Mouse (Mus musculus) forebrain, embryonic 10.5 days (tissue): ENCODE results near the gene Atxn10. TPM values are rescaled to one million over a fixed set of nuclear protein-coding genes. Genes with fewer than 3 reads are reported as not detected.
"Not testable (repeated sequence)": the region's sequence is repeated elsewhere in the genome, so short reads cannot be mapped to it uniquely, and the experiment has no call there.

ENCODE experiments used
- DNase-seq: peaks from one replicate; pipeline ENCODE4 v3.0.0-alpha.2; 2017; ENCODE audit warnings: low spot score; ENCODE audit errors: extremely low spot score
- H3K27ac ChIP-seq: fragments of 300-500 bp; sonication (generic); 2 replicates; pipeline ENCODE4 v1.5.1; 2016; ENCODE audit warnings: mild to moderate bottlenecking
- H3K27me3 ChIP-seq: fragments of 300-500 bp; sonication (generic); 2 replicates; pipeline ENCODE4 v1.6.1; 2016; ENCODE audit warnings: mild to moderate bottlenecking; ENCODE audit not compliant: poor library complexity, severe bottlenecking
- H3K36me3 ChIP-seq: fragments of 300-500 bp; sonication (generic); replicated peaks from 2 replicates; pipeline ENCODE4 v1.6.1; 2016; ENCODE audit warnings: mild to moderate bottlenecking, moderate library complexity
- H3K4me1 ChIP-seq: fragments of 300-500 bp; sonication (generic); 2 replicates; pipeline ENCODE4 v1.6.1; 2016
- H3K4me3 ChIP-seq: fragments of 300-500 bp; sonication (generic); 2 replicates; pipeline ENCODE4 v1.5.1; 2016; ENCODE audit warnings: mild to moderate bottlenecking, moderate library complexity
- H3K9me3 ChIP-seq: fragments of 300-500 bp; sonication (generic); 2 replicates; pipeline ENCODE4 v1.6.1; 2016; ENCODE audit warnings: mild to moderate bottlenecking, moderate library complexity
- WGBS: fragments of 180-500 bp; shearing (Covaris S2); methylation state at CpG from one replicate; pipeline ENCODE4 v1.1.7; 2016; 5-methylcytosine and 5-hydroxymethylcytosine counted together
- polyA plus RNA-seq: library from polyadenylated mRNA; unstranded; fragments of >200 nt; fragmentation: Nextera tagmentation; extraction: Ambion mirVana; gene quantifications from 2 replicates; pipeline ENCODE4 v1.2.1, GENCODE M21; 2016

Atxn10 gene
- polyA plus RNA-seq, 1 experiment from 2014 or later, result 358 TPM

DNA sequence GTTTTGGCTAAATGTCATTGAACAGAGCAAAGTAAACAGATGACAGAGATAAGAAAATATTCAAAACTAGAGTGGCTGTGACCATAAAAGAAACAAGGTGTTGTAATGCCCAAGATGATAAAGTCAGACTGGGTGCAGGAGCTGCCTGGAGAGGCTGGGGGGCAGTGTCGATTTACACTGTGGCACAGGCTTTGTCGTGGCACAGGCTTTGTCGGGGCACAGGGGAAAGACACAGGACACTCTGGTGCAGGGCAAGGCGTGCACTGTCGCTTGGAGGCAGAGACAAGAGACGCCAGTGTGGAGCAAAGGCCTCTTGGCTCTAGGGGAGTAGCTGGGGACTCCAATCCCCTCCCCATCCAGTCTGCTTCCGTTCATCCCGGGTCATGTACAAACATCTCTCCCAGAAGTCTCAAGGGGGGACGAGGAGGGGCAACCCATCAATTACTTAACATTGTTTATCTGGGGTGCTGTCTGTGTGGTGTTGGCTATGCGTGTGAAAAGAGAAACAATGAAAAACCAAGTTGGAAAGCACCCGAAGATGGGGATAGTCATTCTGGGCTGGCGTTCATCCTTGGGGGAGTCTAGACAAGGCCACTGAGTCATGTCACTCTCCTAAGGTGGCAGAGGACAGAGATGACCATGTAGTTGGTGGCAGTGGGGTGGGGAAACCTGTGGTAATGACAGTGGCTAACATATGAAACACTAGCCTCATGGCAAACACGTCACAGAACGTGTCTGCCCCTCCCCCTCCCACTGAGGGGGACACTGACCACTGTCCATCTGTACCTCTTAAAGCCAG lies 19.5 kb upstream of the Atxn10 start:
- Histone ChIP-seq H3K4me3 (no peak overlapping the region), H3K4me1 (peaks cover 40% of the 10 kb centered on the region), H3K27ac (peak overlapping the region; percentile 68), H3K9me3 (no peaks in the 10 kb centered on the region), H3K36me3 (no peaks in the 10 kb centered on the region), H3K27me3 (peaks cover 64% of the 10 kb centered on the region)
- WGBS, result 64% methylated on average over 14 of the region's 14 CpGs
- DNase-seq, result no peak

DNA sequence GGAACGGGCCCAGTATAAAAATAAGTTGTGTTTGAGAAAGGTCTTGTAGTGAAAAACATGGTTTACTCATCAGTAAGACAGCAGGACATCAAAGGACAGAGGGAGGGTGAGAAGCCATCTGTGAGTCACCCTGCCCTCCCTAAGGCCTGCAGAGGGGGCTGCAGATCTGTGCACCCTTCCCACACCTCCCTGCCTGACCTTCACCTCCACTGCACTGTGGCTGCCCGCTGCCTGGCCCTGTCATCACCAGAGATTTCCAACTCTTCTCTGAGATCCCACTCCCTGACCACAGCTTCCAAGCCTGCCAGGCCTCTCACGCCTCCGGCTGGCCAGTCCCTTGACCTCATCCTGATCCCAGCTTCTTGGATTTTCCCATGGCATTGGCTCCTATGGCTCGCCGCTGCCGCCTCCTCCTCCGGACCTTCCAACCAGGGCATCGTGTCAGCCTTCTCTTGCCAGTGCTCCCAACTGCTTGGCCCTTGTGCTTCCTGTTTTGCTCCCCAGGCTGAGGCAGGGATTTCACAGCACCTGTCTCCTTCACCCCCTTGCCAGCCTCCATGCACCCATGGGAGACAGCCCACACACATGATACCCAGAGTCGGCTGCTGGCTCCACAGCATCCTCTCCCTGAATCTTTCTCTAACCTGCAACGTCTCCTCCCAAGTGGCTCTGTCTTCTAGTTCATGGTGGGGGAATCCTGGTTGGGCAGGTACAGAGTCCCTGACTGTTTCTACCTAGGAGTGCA lies 15.9 kb upstream of the Atxn10 start:
- peak overlapping the region; percentile 40; the same call in 1 of the 2 replicates for H3K27ac ChIP-seq
- WGBS, result 80% methylated on average over 11 of the region's 11 CpGs
- no peaks in the 10 kb centered on the region for H3K36me3 ChIP-seq
- peaks cover 26% of the 10 kb centered on the region for H3K4me1 ChIP-seq
- peaks cover 39% of the 10 kb centered on the region for H3K27me3 ChIP-seq
- H3K4me3 ChIP-seq, result no peak overlapping the region
- no peak for DNase-seq
- no peaks in the 10 kb centered on the region for H3K9me3 ChIP-seq

DNA sequence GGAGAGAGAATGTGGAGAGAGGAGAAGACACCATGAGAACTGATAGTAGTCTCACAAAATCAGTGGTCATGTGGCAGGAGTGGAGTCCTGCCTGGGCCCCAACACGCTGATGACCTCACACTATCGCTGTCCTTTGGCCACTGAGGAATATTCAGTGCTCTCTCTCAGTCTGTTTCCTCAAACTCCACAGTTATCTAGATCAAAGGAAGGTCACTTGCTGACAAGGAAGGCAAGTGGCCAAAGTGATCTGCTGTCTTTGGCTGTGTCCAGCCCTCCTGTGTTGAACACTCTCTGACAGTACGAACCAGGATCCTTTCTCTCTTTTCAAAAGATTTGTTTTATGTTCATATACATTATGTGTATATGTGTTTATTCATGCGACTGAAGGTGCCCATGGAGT lies 12.8 kb upstream of the Atxn10 start:
- peaks cover 9% of the 10 kb centered on the region; the same call in 1 of the 2 replicates for H3K4me1 ChIP-seq
- H3K27me3 ChIP-seq, result peaks cover 11% of the 10 kb centered on the region
- DNase-seq, result no peak
- no peak overlapping the region for H3K27ac ChIP-seq
- WGBS, result 94% methylated on average over 4 of the region's 4 CpGs
- H3K4me3 ChIP-seq, result no peak overlapping the region
- no peaks in the 10 kb centered on the region for H3K36me3 ChIP-seq
- no peaks in the 10 kb centered on the region for H3K9me3 ChIP-seq

DNA sequence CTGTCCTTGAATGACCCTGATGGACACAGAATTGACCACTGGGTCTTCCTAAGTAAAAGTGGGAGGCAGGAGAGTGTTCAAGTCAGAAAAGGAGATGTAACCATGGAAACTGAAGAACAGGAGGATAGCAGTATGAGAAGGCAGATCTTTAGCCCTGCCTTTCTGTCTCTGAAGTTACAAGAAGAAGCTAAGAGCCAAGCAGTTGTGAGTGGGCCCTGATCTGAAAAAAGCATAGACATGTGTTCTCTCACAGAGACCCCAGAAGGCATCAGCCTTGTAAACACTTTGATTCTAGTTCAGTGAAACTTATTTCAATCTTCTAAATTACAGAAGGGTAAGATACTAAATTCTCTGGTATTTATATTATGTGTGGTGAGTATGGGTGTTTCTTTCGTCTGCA lies 11.6 kb upstream of the Atxn10 start:
- H3K4me1 ChIP-seq, result peaks cover 9% of the 10 kb centered on the region; the same call in 1 of the 2 replicates
- 93% methylated on average over 1 of the region's 1 CpGs for WGBS
- DNase-seq, result no peak

DNA sequence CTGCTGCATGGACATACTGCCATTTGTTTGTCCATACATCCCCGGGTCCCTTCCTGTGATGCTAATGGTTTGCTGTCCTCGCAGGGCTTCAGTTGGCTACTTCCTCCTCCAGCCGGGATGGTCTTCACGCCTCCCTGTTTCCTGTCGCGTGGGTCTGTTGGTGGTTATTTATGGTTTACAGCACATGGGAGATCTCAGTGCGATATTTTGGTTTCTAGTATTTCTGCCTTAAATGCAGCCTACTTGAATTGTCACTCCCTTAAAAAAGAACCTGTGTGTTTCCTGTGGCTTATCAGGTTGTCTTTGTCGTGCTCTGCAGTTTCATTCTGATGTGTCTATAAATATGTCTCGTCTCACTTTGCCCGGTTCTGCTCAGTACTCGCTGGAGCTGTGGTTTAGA lies 8.2 kb upstream of the Atxn10 start:
- Histone ChIP-seq H3K4me3 (no peak overlapping the region), H3K4me1 (peaks cover 3% of the 10 kb centered on the region; the same call in 1 of the 2 replicates), H3K36me3 (no peaks in the 10 kb centered on the region), H3K27me3 (no peaks in the 10 kb centered on the region), H3K27ac (no peak overlapping the region), H3K9me3 (no peaks in the 10 kb centered on the region)
- WGBS, result 76% methylated on average over 11 of the region's 11 CpGs
- DNase-seq, result no peak

More for the DNA sequence above, 11.6 kb upstream of the Atxn10 start:
- Histone ChIP-seq H3K9me3 (no peaks in the 10 kb centered on the region), H3K27ac (no peak overlapping the region), H3K36me3 (no peaks in the 10 kb centered on the region), H3K27me3 (peaks cover 10% of the 10 kb centered on the region), H3K4me3 (no peak overlapping the region)

DNA sequence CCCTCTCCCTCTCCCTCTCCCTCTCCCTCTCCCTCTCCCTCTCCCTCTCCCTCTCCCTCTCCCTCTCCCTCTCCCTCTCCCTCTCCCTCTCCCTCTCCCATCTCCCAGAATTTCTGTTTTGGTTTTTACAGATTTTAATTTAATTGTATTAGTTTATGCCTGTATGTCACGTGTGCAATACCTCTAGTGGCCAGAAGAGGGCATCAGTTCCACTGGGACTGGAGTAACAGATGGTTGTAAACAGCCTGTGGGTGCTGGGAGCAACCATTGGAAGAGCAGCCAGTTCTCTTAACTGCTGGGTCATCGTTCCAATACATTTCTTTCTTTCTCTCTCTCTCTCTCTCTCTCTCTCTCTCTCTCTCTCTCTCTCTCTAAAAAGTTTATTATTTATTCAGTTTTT lies 7.6 kb upstream of the Atxn10 start:
- 83% methylated on average over 2 of the region's 2 CpGs for WGBS
- H3K4me3 ChIP-seq, DNase-seq, H3K27me3 ChIP-seq, H3K4me1 ChIP-seq, H3K27ac ChIP-seq, H3K9me3 ChIP-seq, H3K36me3 ChIP-seq: not testable (repeated sequence)

DNA sequence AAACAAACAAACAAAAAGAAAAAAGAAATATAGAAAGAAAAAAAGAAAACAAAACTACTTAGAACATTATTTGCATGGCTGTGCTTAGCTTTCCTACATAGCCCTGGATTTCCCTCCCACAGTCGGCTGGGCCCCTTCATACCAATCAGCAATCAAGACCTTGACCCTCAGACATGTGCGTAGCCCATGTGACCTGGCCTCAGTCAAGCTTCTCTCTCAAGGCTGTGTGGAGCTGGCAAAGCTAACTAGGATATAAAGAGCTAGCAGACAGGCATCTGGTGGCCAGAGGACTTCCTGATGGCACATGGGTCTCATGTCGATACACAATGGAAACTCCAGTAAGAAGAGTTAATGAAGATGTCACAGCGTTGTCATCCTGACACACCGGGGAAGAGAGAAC lies 6.9 kb upstream of the Atxn10 start:
- no peak for DNase-seq
- H3K9me3 ChIP-seq, result no peaks in the 10 kb centered on the region
- no peak overlapping the region for H3K4me3 ChIP-seq
- H3K27ac ChIP-seq, result no peak overlapping the region
- 93% methylated on average over 5 of the region's 5 CpGs for WGBS
- H3K27me3 ChIP-seq, result no peaks in the 10 kb centered on the region
- H3K4me1 ChIP-seq, result peaks cover 3% of the 10 kb centered on the region; the same call in 1 of the 2 replicates
- H3K36me3 ChIP-seq, result no peaks in the 10 kb centered on the region

DNA sequence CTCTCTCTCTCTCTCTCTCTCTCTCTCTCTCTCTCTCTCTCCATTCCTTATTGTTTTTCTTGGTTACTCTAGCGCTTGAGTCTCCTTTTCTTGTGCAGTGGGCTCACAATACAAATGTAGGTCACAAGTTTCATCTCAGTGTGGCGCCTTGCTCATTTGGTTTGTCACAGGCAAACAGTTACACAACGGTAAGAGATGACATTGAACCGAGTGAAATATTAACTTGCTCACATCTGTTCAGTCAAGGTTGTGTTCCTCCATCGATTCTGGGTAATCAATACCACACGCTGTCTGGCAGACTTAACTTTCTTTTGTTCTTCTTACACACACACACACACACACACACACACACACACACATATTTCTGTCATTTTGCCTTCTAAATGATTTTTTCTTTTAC lies 6.0 kb upstream of the Atxn10 start:
- no peak overlapping the region for H3K4me3 ChIP-seq
- H3K9me3 ChIP-seq, result no peaks in the 10 kb centered on the region
- no peak for DNase-seq
- no peak overlapping the region for H3K27ac ChIP-seq
- peaks cover 3% of the 10 kb centered on the region; the same call in 1 of the 2 replicates for H3K4me1 ChIP-seq
- no peaks in the 10 kb centered on the region for H3K36me3 ChIP-seq
- 89% methylated on average over 6 of the region's 6 CpGs for WGBS
- H3K27me3 ChIP-seq, result no peaks in the 10 kb centered on the region

DNA sequence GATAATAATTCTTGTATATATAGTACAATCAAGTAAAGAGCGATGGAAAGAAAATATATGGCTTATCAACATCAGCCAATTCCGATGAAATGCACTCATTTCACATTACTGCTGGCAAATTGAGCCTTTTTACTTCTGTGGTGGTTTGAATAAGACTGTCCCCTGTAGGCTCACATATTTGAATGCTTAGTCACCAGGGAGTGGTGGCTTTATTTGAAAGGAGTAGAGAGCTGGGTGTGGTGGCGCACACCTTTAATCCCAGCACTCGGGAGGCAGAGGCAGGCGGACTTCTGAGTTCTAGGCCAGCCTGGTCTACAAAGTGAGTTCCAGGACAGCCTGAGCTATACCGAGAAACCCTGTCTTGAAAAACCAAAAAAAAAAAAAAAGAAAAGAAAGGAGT lies 2.5 kb upstream of the Atxn10 start:
- not testable (repeated sequence) for H3K27ac ChIP-seq, H3K9me3 ChIP-seq, DNase-seq, H3K27me3 ChIP-seq, H3K36me3 ChIP-seq, H3K4me3 ChIP-seq
- WGBS, result 93% methylated on average over 6 of the region's 6 CpGs
- peaks cover 30% of the 10 kb centered on the region for H3K4me1 ChIP-seq

DNA sequence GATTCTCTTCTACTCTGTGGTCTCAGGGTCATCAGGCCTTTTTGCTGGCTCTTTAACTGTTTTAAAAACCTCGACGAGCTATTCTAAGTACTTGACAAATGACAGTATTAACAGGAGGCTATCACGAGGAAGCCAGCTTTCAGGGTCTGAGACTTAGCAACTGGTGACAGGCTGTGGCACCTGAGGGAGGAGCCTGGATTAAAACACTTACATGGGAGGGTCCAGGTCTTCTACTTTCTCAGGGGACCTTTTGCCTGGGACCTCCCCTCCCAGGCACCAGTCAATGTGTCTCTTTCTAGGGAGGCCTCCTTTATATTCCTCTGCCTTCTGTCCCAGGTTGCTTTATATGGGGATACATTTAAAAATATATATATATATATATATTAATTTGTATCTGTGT lies 1.8 kb upstream of the Atxn10 start:
- no peak for DNase-seq
- 79% methylated on average over 3 of the region's 3 CpGs for WGBS
- H3K4me1 ChIP-seq, result peaks cover 34% of the 10 kb centered on the region
- H3K9me3 ChIP-seq, result no peaks in the 10 kb centered on the region
- no peak overlapping the region for H3K27ac ChIP-seq
- H3K27me3 ChIP-seq, result no peaks in the 10 kb centered on the region
- H3K36me3 ChIP-seq, result peaks cover 6% of the 10 kb centered on the region
- H3K4me3 ChIP-seq, result no peak overlapping the region

DNA sequence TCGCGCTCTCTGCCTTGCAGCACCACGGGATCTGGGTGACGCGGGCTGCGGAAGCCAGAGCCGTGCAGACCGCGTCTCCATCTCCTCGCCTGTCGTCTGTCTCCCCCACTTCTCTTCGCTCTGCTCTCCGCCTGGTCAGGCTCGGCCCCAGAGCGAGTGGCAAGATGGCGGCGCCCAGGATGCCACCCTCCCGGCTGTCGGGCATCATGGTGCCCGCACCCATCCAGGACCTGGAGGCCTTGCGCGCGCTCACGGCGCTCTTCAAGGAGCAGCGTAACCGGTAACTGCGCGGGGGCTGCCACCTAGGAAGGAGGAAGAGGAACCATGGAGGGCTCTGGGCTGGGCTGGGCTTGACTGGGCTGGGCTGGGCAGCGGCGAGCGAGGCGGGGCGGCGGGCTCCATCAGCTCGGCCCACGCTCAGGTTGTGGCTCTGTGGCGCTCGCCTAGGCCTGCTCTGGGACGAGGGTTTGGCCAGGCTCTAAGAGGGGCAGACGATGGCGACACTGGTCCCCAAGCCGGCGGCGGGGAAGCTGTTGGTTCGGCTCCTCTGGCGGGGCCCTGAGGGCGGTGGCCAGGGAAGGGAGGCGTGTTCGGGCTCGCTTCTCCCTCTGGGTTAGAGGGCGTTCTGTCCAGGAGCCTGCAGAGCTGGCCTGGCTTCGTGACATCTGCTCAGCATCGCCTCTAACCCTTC lies 401 bp downstream of the Atxn10 start:
- H3K36me3 ChIP-seq, result peaks cover 17% of the 10 kb centered on the region
- H3K9me3 ChIP-seq, result no peaks in the 10 kb centered on the region
- H3K4me3 ChIP-seq, result peak overlapping the region; percentile 95
- H3K27ac ChIP-seq, result peak overlapping the region; percentile 96
- under 1% methylated on average over 54 of the region's 54 CpGs for WGBS
- DNase-seq, result peak; percentile 87
- no peaks in the 10 kb centered on the region for H3K27me3 ChIP-seq
- H3K4me1 ChIP-seq, result peaks cover 34% of the 10 kb centered on the region

DNA sequence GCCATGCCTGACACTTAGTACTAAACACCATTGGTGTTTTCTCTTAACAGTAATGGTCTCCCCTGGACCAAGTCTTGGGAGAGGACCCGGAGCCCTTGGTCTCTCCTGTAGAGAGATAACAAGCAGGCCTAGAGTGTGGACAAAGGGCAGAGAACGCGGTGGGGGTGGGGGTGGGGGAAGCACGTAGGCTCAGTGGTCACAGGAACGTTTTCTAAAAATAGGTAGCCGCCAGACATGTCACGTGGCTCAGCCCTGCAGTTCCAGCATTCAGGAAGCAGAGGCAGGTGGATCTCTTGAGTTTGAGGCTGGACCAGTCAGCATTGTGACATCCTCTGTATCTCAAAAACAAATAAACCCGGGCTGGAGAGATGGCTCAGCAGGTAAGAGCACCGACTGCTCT lies 1.2 kb downstream of the Atxn10 start:
- DNase-seq, result no peak
- Histone ChIP-seq H3K27me3 (no peaks in the 10 kb centered on the region), H3K27ac (peak overlapping the region; percentile 96), H3K4me1 (peaks cover 34% of the 10 kb centered on the region), H3K36me3 (peaks cover 23% of the 10 kb centered on the region), H3K4me3 (peak overlapping the region; percentile 95), H3K9me3 (no peaks in the 10 kb centered on the region)
- WGBS, result 63% methylated on average over 9 of the region's 9 CpGs

DNA sequence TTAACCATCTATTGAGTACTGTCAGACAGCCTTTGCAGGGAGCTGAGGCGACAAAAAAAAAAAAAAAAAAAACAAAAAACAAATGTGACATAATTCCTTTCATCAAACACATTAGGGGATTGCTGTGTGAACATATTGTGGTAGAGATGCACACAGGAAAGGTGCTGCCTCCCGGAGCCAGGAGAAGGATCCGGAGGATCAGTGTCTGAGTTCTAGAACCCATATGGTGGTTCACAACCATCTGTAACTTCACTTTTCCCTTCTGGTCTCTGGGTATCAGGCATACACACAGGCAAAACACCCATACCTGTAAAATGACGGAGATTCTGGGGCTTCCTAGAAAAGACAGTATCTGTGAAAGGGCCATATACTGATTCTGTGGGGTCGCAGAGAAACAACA lies 1.9 kb downstream of the Atxn10 start:
- Histone ChIP-seq H3K4me1 (peaks cover 34% of the 10 kb centered on the region), H3K9me3 (no peaks in the 10 kb centered on the region), H3K4me3 (no peak overlapping the region), H3K27ac (no peak overlapping the region), H3K36me3 (peaks cover 26% of the 10 kb centered on the region), H3K27me3 (no peaks in the 10 kb centered on the region)
- DNase-seq, result no peak
- WGBS, result 92% methylated on average over 5 of the region's 5 CpGs
